Mouse (Mus musculus): ENCODE results near the gene Dlgap1. TPM values are rescaled to one million over a fixed set of nuclear protein-coding genes. Genes with fewer than 3 reads are reported as not detected.

The Dlgap1 gene
- total RNA-seq (2021) = 100 to 1,000 TPM; 497 to 553 TPM

GRCm38 (mm10) chr17:69969021-69969815 lies at the start of gene Dlgap1:
TSS of gene Dlgap1 (plus strand) at chr17:69969073.
- peak; percentile 74 to 78 for DNase-seq

- DNase-seq = no peak
Observed at GRCm38 (mm10) chr17:69954936-69955335, 13.9 kb upstream of the Dlgap1 start.

- DNase-seq = peak; percentile 35 to 47
Observed at GRCm38 (mm10) chr17:69969816-69970750, 1.2 kb downstream of the Dlgap1 start.

DNA sequence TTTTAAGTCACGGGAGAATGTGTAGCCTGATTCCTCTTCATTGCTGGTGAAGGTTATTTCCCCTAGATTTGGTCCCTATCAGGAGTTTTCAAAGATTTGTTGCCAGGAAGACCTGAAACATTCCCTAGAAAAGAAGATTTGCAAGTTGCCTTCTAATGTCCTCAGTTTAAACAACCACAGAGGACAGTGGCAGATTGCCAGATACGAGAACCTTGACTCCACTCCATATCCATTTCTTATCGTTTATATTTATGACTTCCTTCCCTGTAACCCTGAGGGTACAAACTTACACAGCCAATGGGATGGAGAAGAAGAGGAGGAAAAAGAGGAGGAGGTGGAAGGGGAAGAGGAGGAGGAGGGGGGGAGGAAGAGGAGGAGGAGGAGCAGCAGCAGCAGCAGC lies 4.2 kb downstream of the Dlgap1 start:
- no peak for DNase-seq

DNA sequence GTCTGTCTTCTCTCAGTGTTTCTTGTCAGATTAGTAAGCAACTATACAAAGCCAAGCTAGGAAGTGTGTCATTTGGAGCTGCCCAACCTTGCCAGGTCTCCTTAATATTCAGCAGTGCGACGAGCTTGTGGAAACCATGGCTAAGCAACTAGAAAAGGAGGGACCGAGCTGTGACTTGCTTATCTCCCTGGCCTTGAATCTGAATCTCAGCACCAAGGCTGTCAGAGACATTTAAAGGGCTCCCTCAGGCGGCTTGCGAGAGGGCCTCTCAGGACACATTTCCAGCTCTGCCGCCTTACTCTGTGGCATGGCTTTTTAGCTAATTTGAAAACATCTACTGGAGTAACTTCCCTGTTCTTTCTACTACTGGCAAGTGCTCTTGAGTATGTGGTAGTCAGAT lies 5.1 kb downstream of the Dlgap1 start:
- no peak for DNase-seq

- no peak for DNase-seq
Observed at GRCm38 (mm10) chr17:69982236-69982923, 13.5 kb downstream of the Dlgap1 start.

GRCm38 (mm10) chr17:69996406-69996805 lies 27.5 kb downstream of the Dlgap1 start:
- no peak for DNase-seq

- no peak for DNase-seq
Observed at GRCm38 (mm10) chr17:70002026-70002425, 33.2 kb downstream of the Dlgap1 start.

- no peak for DNase-seq
Observed at GRCm38 (mm10) chr17:70004628-70005027, 35.8 kb downstream of the Dlgap1 start.

DNA sequence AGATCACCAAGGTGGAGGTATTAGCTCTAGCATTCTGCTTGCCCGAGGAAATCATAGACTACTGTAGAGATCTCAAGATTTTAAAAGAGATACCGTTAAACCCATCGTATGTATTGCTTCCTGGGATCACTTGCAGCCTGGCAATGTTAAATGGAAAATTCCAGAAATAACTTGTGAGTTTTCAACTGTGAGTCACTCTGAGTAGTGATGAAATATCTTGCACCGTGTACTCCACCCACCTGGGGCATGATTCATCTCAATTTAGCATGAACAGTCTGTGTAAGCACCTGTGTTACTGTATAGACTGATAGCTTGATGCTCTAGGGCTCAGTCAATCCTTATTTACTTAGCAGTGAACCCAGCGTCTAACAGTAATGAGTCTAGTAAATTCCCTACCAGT lies 38.7 kb downstream of the Dlgap1 start:
- DNase-seq = no peak

DNA sequence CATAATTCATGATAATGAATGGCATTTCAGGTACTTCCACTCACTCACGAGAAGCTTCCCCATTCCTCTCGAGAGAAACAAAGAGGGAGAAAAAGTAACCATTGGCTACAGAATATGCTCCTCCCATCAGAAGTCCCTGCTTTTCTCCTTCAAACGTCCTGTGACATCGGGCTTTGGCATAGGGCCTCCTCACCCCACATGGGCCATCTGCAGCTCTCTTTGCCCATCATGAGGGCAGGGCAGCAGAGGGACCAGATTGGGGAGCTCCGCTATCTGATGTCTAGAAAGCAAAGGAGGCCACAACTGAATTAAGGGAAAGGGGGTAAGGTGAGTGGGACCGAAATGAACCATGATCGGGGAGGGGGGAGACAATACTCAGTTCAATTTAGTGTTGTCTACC lies 47.6 kb downstream of the Dlgap1 start:
- no peak for DNase-seq

- DNase-seq = no peak
Observed at GRCm38 (mm10) chr17:70020376-70020775, 51.5 kb downstream of the Dlgap1 start.

- DNase-seq = no peak
Observed at GRCm38 (mm10) chr17:70022618-70023017, 53.7 kb downstream of the Dlgap1 start.

- no peak for DNase-seq
Observed at GRCm38 (mm10) chr17:70034862-70035261, 66.0 kb downstream of the Dlgap1 start.

DNA sequence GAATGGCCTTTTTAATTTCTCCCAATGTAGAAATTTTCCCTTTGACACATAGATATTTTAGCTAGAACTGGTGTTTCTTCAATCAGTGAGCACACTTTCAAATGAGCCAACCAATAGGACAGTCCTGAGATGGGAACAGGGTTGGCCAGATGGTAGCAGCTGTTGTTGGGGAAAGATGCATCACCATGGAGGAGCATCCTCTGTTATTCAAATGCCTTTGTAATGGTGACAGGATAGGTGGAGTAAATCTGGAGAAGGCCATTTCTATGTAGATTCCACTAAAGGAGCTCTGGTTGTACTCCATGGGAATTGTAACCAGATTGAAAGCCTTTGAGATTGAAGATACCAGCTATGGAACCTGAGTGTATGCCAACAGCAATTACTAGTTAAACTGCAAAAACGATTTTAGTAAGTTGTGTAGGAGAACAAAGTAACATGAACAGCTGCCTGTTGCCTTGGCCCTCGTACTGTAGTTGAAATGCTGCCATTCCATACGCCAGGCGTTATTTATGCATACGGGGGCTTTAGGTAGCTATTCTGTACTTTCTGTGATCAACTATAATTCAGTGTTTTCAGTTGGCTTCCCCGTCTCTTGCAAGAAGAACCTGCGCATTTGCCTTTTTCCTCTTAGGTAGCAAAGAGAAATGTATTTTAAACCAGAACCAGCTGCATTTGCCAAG lies 72.0 kb downstream of the Dlgap1 start:
- DNase-seq = no peak

DNA sequence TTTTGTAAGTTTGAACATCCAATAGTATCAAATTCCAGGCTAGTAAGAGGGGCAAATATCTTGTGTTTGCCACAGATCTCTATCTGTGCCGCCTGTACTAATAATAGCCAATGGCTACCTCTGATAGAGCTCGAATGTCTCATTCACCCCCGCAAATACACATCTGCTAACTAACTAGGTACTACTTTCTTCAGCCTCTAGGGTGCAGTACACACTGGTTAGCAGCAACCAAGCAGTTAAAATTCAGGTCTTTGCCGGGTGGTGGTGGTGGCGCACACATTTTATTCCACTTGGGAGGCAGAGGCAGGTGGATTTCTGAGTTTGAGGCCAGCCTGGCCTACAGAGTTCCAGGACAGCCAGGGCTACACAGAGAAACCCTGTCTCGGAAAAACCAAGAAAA lies 99.4 kb downstream of the Dlgap1 start:
- DNase-seq = no peak

DNA sequence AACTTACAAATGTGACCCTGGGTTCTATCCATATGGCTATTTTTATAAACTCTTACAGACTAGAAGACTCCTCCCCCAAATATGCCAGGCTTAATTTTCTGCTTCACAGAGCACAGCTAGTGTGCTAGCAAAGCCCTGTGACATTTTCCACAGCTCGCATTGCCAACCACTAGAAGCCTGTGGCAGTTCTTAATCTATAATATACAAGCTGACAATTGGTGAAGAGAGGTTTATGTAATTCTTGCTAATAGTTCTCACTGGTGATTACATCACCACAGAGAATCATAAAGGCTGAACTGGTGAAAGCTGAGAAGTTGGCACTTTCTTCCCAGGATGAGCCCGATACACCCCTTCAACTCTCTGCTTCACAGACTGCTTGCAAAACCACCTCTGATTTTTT lies 103.2 kb downstream of the Dlgap1 start:
- no peak for DNase-seq

DNA sequence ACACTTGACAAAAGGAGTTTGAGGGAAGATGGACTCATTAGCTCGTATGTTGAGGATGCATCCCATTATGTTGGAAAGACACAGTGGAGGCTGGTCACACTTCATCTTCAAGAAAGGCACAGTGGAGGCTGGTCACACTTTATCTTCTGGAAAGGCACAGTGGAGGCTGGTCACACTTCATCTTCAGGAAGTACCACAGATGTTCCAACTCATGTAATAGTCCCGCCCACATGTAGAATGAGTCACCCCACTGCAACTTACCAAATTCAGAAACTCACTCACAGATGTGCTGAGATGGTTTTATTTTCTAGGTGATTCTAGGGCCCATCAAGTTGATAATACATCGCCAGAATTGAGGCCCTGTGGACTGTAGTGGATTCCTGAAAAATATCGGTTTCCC lies 119.3 kb downstream of the Dlgap1 start:
- DNase-seq = no peak

DNA sequence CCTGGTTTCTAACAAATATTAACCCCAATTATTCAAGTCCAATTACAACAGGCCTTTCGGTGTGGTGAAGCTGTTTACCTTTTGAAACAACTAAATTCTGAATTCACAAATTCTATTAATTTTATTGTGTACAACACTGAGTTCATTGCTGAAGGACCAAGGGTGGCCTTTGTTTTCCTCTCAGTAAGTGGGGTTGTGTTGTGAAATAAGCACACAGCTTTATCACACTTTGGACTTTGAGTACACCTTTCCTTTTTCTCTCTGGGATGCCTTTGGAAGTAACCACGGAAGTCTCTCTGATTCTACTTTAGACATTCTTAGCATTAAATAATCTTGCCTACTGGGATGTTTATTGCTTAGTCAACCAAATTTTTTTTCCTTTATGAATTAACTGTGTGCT lies 121.9 kb downstream of the Dlgap1 start:
- DNase-seq = no peak

GRCm38 (mm10) chr17:70129151-70129550 lies 160.3 kb downstream of the Dlgap1 start:
- no peak for DNase-seq

DNA sequence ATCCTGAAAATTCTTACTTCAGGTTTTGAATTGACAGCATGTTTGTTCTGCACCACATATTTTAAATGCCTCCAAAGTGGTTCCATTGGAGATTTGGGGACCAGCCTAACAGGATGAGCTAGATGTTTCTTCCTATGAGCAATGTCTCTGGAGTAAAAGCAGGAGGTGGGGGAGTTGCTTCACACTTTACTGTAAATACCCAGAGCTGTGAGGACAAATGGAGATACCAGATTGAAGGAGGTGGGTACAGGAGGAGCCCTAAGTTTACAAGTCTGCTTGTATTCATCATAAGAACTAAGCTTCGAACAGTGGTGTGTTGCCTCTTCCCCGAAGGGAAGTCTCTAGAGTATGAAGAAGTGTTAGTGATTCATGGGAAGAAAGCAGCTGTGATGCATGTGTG lies 201.0 kb downstream of the Dlgap1 start:
- no peak for DNase-seq

DNA sequence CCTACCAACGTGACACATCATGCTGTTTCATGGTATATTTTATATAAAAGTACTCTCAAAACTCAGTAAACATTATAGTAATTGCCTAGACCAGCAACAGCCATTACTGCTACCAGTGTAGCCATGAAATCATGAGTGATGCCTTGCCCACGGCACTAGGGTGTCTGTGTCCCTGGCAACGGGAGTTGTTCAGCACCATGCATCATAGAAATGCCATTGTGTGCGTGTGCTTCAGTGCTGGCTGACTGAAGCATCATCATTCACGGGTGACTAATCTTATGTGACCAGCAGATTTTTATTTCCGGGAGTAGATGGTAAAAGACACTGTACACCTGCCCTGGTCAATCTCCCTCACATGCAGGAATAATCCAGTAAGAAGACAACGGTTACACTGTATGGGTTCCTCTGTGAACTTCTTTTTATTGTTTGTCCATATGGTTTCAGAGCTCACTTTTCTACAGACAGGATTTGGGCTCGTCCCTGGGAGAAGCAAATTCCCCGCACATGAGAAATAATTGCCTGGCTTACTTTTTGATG lies 203.7 kb downstream of the Dlgap1 start:
- DNase-seq = no peak

Data from layer of hippocampus, postnatal 36 days (tissue).